Mouse (Mus musculus) ES-E14 (cell line): ENCODE measurements at regions not wholly inside any gene's neighbourhood (a gene's known extent, or its start where the extent isn't known, plus 50 kb on each side); places are given as distances from the start of the nearest gene placed in this dataset.

Source experiments
- MAFK ChIP-seq: IDR thresholded peaks from 2 replicates; pipeline ENCODE4 v1.6.1; 2014; ENCODE audit warnings: mild to moderate bottlenecking, low read depth, low read length, inconsistent platforms; ENCODE audit not compliant: insufficient read depth
- ZC3H11A ChIP-seq: IDR thresholded peaks from 2 replicates; pipeline ENCODE4 v1.6.1; 2012; ENCODE audit warnings: low read depth, mild to moderate bottlenecking, inconsistent platforms, low read length, borderline replicate concordance
- ZNF384 ChIP-seq: IDR thresholded peaks from 2 replicates; pipeline ENCODE4 v1.6.1; 2012; ENCODE audit warnings: low read depth, low read length, inconsistent platforms

DNA sequence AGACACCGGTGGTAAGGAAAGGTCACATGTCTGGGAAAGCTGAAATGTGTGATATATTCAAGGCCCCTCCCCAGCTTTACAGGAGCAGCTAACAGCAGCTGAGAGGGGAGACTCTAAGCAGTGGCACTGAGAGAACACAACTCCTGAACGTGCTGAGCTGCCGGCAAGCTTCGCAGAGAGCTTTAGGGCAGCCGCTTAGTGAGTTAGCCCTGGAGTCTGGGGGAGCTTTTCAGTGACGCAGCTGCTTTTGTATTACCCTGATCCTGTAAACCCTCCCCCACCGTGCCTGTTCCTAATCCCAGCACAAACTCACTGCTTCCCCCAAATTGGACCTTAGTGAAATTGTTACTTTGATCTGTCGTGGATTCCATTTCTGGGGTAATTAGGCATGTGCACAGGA, 442.6 kb downstream of the Prdm2 start:
- no peak for TF ChIP-seq ZC3H11A
- no peak for TF ChIP-seq MAFK
- TF ChIP-seq ZNF384 = no peak
